Mouse (Mus musculus): ENCODE results near the gene Timp4.

DNA sequence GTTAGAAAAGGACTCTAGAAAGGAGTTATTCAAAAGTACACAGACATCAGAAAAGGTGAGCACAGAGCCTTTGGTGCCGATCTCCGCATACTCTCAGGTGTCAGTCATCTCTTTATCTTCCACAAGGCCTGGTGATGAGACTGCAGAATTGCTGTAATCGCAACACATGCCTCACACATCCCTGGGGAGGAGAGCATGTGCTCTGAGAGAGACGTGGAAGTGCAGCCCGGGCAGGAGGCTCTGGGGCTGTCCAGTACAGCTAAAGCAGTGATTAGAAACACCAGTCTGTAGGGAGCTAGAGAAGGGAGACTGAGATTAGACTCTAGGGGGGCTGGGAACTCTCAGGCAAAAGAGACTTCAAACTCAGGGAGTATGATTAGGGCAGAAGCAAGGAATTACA is 38.6 kb upstream of the Timp4 start:
- TF ChIP-seq CTCF (IDR thresholded peaks at IDR 0.05; ENCODE audit: borderline replicate concordance, control insufficient read depth, extremely low read depth, insufficient read depth, low read length, poor library complexity) (no peak), POLR2A (IDR thresholded peaks at IDR 0.05; ENCODE audit: control insufficient read depth, extremely low read depth, insufficient read depth, low read length, poor library complexity) (no peak)
